Mouse (Mus musculus): ENCODE measurements around the gene Nup54. TPM values are rescaled to one million over a fixed set of nuclear protein-coding genes. Genes with fewer than 3 reads are reported as not detected.

Nup54 gene
- 10 to 100 TPM; 12.0 to 16.2 TPM for total RNA-seq (2021)
- long read RNA-seq, experiment 1, transcript Nup54-201 (12 exons, 2,352 nt) = major isoform, 11 of 16 reads
- long read RNA-seq, experiment 1, partial matches to known transcripts = 1 of 16 reads
- long read RNA-seq, experiment 1, other reads (novel, unspliced or antisense) = 4 of 16 reads
- long read RNA-seq, experiment 2, transcript Nup54-201 (12 exons, 2,352 nt) = major isoform, 8 of 10 reads
- long read RNA-seq, experiment 2, partial matches to known transcripts = 0 of 10 reads
- long read RNA-seq, experiment 2, other reads (novel, unspliced or antisense) = 1 of 10 reads

DNA sequence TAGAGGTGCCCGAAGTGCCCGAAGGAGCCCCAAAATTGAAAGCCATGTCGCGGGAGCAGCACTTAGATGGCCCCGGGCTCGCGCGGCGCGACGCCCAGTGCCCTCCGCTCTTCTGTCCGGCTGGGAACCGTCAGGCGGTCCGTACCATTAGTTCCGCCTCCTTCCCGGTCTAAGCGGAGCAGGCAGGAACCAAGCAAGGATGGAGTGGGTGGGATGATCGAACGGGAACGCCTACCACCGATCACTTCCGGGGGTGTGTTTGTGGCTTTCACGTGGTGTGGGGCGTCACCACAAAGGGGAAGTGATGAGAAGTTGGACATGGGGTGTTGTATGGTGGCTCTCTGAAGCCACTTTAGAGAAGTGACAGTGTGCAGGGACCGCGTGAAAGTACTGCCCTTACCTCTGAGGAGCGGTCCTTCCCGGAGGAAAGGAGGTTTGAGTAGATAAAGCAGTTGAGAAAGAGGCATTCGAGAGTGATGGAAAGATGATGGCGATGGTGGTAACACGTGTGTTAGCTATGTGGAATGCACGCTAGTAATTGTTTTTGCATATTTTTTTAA is at the start of gene Nup54:
TSS of gene Nup54 (minus strand) at position 195 of the 560 bp plus-strand sequence.
- DNase-seq = peak; percentile 88

DNA sequence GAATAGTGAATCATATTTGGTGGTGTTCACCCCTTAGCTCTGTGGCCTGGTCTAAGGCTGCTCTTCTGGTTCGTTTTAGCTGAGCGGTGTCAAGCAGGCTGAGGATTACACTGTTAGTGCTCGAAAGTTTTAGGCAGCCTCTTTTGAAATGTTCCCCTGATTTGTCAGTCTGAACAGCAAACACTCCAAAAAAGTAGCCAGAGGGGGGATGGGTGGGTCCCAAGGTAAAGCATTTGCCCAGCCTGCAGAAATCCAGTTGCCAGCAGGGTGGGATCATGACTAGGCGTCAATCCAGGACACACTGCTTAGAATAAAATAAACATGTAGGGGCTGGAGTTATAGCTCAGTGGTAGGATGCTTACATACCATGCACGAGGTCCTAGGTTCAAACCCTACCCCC is 37.8 kb upstream of the Nup54 start:
- no peak for DNase-seq

DNA sequence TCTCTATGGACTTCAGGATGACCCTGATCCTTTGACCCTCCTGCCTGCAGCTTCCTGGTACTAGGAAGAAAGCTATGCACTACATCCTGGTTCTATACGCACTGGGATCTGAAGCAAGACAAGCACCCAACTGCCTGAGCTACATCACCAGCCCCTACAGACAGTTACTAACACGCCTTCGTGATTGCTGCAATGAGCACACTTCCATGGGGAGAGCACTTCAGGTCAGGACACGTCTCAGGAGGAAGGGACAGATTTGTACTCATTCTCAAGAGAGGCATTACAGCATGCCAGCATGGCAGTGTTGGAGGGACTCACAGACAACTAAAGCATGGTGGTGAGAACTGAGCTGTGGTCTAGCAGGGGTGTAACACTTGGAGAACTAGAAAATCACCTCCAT is 36.5 kb upstream of the Nup54 start:
- no peak for DNase-seq

DNA sequence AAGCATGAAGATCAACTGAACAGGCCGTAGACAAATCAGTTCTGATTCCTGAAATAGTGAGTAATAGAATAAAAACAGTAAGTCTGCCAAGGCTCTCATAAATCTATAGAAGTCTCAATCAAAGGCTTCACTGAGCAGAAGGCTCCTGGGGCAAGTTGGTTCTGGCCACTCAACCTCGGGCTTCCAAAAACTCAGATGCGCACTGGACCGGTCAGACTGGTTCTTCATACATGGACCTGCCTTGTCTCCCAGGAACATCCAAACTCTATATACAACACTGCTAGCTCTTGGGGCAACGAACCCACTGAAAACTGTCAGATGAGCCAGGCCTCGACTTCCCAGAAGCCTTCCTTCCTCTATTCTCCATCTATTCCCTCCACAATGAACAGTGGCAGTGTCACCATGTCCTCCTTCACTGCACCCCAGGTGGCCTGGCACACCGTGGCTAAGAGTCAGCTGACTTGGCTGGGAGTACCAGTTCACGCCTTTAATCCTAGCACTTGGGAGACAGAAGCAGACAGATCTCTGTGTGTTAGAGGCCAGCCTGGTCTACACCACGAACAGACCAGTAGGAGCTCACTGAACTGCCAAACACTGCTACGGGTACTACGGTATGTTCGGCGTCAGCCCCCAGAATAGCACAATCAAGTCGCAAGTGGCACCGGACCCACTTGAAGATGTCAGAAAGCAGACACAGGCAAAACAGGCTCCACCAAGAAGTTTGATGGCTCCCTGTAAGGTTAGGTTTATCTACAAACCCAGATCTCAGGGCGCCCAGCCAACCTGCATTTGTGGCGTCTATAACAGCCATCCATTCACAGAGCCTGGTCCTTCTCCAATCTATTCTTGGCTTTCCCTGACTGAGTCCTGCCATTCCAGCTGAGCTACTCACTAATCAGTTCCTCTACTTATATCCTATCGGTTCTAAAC is 34.4 kb upstream of the Nup54 start:
- DNase-seq = no peak

DNA sequence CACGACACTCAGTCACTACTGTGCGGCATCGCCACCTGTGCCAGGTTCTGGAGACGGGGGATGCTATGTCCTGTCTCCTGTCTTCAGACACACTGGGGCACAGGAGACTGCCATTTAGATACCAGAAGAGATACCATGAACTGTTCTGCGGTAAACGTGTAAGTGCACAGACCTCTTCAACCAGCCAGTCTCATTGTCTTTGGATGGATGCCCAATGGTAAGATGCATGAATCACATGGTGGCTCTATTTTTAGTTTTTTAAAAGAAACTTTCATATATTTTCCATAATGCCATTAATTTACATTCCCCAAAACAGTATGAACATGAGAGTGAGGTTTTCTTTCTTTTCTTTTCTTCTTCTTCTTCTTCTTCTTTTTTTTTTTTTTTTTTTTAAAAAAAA is 33.2 kb upstream of the Nup54 start:
- no peak for DNase-seq

DNA sequence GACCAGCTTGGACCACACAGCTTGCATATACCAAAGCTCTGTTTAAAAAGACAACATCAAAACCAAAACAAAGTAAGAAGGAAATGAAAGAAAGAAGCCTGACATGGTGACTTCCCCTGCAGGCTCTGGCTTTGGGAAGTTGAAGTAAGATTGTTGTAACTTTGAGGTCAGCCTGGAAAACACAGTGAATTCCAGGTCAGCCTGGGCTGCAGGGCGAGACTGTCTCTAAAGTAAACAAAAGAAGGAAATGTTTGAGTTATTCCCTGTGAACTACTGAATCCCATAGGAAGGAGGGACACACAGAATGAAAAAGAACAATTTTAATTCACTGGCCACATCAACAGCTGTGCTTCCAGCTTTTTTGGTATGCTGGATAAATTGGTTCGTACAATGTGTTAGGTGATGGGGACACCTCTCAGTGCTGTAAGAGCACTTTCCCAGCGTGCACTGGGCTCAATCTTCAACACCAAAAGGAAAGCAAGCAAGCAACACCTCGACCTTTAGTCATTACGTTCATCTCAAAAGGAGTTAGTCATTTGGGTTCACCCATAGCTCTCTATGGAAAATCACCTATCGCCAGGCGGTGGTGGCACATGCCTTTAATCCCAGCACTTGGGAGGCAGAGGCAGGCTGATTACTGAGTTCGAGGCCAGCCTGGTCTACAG is 32.2 kb upstream of the Nup54 start:
- DNase-seq = no peak

DNA sequence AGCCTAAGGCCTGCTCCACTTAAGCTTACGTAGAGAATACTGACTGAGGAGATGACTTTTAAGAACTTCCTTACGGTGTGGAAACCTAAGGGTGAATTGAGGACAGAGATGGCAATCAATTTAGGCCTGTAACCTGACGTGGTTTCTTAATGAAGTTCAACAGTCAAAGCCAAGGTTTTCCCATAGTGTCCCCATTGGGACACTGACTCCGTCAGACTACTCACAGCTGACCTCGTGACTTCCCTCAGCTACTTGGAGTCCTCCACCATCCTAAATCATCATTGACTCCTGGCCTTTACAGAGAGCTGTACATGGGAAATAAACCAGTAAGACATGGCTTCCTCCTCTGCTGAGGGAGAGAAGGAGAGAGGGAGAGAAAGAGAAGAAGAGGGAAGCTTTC is 30.5 kb upstream of the Nup54 start:
- no peak for DNase-seq

DNA sequence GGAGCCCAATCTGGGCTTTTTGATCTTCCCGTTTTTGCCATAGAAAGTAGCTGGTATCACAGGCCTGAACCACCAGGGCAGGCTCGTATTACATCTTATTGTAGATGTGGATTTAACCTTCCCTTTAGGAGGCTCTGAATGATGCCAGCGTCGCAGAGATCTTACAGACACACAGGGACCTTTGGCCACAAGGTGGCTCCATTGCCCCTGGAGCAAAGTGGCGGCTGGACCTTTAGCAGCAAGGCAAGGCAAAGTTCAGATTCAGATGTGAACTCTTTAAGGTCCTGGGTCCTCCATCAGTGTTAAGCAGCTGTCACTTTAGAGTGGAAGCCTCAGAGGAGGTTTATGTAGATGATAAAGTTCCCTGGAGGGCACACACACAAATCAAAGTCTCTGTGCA is 26.3 kb upstream of the Nup54 start:
- peak; percentile 74 for DNase-seq

DNA sequence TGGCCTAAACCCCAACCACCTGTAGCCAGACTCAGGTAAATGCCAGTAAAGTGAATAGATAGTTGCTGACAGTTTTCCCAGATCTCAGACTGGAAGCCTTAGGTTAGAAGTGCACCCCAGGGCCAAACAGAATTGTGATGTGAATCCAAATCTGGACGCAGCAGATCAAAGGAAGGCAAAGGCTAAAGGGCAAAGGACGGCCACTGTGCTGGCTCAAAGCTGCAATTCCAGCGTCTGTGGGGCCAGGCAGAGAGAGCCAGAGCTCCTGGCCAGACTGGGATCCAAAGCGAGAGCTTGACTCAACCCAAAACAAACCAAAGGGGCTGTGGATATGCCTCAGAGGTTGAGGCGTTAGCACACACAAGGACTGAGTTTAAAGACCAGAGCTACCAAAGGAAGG is 23.7 kb upstream of the Nup54 start:
- DNase-seq = no peak

DNA sequence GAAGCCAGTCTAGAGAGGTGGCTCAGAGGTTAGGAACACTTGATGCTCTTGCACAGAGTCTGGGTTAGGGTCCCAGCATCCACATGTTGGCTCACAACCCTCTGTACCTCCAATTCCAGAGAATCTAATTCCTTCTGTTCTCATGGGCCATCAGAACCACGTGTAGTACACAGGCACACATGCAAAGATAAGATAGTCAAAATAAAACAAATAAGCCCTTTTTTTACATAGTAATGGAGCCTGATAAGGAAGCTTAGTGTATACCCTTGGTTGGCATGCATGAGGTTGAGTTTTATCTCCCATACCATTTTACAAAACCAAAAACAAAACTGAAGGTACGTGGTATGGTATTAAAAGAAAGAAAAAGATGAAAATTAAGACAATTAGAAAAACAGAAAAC is 22.4 kb upstream of the Nup54 start:
- DNase-seq = no peak

DNA sequence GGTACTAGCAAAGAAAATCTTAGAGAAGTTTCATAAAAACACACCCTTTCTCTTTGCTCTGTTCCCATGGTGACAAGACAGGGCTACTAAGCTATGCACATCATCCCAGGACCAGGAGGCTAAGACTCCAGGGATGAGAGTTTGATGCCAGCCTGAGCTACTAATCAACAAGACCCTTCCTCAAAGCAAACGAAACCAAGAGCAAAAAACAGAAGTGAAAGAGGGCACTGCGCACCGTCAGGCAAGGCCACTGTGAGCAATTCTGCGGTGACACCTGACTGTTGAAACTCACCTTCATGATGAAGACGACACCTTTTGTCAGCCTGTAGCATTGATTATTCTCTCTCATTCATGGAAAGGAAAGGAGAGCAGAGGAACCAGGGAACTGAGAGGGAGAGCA is 17.9 kb upstream of the Nup54 start:
- no peak for DNase-seq

DNA sequence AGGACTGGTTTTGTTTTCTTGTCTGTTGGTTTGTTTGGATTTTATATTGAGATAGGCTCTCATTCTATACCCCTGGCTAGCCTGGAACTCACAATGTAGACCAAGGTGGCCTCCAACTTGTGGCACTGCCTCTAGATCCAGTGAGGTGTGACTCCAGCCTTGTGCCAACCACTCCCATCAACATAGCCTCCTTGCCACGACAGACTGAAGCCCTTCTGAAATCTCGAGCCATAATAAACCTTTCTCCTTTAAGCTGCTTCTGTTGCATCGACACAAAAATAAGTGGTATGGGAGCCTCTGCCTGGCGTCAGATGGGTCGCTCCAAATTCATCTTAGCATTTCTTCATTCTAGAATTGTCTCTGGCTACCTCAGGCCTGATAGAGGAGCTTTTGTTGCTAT is 11.7 kb upstream of the Nup54 start:
- DNase-seq = no peak

DNA sequence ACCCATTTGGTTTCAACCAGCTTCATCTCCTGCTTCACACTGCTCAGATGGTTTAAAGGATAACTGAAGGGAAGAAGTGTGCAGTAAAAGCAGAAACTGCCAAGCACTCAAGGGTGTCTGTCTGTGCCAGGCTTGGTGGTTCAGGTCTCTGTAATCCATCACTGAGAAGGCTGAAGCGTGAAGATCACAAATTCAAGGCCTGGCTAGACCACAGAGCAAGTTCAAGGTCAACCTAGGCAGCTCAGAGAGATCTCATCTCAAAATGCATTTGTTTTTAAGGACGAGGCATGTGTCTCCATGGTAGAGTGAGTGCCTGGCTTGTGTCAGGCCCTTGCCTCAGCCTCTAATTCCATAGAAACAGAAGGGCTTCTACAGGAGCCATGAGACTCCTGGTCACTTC is 10.0 kb upstream of the Nup54 start:
- DNase-seq = no peak

DNA sequence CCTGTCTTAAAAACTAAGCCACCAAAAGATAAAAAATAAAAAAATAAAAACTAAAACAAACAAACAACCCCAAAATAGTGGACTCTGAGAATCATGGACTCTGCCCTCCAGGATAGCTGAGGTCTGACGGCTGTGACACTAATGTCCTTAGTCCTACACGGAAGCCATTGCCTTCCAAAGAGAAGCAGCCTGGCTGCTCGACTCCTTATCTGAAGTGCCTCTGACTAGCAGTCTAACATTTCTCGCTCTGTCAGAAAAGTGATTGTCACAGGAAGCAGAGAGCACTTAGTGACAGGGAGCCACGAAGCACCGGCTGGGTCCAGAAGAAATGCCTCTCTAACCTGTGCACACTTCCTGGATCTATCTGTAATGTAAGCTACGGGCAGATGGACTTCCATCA is 7.9 kb upstream of the Nup54 start:
- no peak for DNase-seq

DNA sequence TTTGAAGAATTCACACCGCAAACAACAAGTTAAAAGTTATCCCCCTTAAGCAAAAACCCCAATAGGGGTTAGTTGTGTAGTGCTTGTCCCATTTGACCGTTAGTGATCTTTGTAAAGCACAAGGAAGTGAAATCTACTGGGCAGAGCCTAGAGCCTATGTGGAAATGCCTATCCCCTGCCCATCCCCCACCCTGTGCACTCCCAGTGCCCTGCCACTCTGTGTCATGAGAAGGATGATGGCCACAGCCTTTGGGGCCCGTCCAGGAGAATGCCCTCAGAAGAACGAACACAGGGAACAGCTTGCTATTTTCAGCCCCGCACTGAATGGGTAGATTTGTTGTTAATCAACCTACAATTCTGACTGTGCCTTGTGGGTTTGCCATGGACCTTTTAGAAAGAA is 6.5 kb upstream of the Nup54 start:
- DNase-seq = peak; percentile 26

DNA sequence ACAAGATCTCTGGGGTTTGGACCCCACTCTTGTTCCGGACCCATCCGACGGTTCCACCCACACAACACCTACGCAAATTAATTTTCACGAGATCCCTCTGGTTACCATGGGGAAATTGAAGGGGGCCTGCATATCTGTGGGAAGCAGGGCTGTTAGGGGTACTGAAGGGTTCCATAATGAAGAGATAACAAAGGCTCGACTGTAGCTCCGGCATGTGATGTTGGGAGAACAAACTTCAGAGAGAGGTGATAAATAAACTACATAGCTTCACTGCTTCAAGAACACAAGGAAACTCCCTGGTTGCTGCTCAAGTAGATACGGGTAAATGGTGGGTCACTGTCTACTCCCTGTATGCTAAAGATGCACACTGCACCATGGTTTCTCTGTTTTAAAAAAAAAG is 3.5 kb upstream of the Nup54 start:
- no peak for DNase-seq

DNA sequence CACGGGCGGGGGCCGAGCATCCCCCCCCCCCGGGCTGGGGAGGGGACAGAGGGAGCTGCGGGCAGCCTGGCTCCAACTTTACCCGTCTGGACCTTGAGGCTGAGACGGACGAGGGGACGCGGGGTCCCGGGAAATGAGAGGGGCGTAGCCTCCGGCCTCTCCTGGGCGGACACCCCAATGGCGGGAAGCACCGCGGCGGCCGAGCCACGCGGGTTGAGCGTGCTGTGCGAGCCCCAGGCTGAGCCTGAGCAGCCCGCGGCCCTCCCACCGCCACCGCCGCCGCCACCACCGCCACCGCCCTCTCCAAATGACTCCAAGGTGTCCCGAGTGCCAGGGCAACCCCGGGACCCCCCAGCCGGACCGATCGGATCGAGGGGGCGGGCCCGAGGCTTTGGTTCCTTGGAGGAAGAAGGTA is 441 bp downstream of the Nup54 start:
- no peak for DNase-seq

DNA sequence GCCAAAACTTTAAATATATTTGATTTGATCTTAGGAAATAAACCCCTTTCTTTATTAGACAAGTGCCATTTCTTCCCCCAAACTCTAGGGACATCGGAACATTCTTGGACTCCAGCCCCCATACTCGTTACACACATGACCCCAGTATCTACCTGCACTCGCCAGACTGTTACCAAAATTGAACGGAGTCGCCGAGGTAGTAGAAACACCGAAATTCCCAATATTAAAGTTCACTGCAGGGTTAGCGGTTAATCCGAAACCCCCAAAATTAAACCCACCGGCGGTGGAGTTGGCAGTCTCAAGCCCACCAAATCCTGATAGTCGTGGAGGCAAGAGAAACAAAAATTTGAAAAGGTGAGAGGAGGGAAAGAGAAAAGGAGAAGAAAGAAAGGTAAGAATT is 949 bp downstream of the Nup54 start:
- DNase-seq = no peak

DNA sequence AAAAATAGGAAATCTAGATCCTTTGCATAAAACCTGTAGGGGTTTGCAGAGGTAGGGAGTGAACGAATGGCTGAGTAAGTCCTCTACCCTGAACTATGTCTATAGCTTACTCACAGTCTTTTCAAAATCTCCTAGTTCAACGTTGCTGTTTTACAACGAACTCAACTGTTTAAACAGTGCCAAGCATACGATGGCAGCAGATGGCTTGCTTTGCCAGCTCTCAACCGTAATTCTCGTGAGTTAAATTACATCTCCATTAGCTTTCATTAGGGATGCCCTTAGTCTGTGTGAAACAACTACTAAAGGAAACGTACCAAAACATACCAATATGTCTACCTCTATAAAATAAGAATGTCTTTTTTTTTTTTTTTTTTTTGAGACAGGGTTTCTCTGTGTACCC is 3.4 kb downstream of the Nup54 start:
- DNase-seq = no peak

DNA sequence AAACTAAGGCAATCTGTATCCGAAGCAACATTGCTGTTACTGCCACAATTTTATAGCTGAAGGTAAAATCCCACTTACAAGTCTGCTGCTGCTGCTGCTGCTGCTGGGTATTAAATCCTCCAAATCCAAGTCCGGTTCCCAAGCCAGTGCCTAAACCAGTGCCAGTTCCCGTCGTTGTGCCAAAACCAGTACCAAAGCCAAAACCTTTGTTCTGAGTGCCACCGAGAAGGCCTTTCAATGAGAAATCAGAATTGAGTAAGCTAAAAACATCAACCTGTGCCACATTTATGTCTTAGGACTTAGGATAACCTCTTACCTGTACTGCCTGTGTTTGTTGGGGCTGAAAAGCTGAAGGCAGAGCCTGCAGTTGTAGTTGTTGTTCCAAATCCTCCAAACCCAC is 4.3 kb downstream of the Nup54 start:
- no peak for DNase-seq

DNA sequence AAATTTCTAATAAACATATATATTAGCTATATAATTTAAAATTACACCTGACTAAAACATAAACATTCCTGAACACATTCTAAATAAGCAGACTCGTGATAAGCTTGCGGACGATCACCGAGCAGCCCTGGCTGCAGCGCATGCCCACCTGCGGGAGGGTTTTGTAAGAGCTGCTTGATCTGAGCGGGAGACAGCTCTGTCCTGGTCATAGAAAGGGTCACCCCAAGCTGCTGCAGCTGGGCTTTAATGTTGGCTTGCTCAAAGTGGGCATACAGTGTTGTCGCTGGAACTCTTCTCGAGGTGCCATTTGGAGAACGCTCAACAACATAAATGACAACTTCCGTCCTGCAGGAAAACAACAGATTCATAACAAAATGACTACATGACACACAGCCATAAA is 10.9 kb downstream of the Nup54 start:
- DNase-seq = no peak

DNA sequence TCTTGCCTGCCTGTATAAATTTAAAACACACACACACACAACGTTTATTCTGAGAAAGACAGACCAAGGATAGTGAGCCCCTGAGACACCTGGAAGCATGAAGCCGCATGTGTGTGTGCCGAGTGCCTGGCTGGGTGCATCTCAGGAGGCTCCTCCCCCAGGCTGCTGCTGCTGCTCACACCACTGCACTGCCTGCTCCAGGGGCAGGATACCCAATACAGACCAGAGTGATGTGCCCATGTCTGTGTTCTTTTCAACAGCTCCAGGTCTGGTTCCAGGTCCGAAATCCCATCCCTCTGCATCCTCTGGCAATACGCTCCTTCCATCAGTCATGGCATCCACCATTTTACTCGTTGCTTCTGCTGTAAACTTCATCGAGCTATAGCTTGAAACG is 21.0 kb downstream of the Nup54 start:
- no peak for DNase-seq
